Mouse (Mus musculus) common myeloid progenitor, adult 5-6 weeks (primary cell): ENCODE measurements around the gene Insc. TPM values are rescaled to one million over a fixed set of nuclear protein-coding genes. Genes with fewer than 3 reads are reported as not detected.

Experiments used
- ATAC-seq: replicated peaks from 2 replicates; pipeline ENCODE4 v1.8.0; 2016; ENCODE audit warnings: low read depth, mild to moderate bottlenecking, moderate TSS enrichment, inconsistent platforms; ENCODE audit not compliant: poor library complexity, severe bottlenecking
- total RNA-seq: library from RNA; stranded (forward); fragments of 200-1000, 187-1606 nt; gene quantifications from 2 replicates; pipeline ENCODE4 v1.2.3, GENCODE M21; 2017

Insc gene
- not detected in 2 replicates for total RNA-seq

DNA sequence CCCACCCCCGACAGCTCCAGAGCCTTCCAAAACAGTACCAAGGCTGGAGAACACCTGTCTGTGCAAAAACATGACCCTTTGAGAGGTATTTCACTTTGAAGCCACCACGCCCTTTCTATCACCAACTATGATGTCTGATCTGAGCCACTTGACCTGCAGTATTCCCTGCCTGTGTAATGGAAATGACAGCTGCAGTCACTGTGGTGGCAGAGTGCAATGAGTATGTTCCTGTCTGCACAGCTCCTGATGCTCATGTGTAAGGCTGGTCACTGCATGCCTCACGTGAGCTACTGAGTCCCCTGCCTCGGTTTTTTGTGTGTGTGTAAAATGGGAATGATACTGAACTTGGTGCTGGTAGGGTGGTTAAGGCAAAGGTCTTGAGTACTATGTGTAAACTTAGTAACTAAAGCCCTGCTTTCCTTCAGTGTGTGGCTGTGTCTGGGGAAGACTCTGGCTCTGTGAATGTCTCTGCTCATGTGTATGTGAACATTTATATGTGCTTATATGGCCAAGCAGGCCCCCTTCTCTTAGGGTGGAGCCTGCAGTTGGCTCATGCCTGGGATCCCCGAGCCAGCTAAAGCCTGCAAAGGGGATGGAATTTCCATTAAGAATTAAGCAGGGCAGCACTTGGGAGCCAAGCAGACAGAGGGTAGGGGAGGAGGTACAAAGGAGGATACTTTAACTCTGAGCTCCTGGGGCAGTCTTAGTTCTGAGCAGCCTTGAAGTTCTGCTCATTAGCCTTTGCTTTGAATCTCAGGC lies at the start of gene Insc:
Gene Insc, plus strand, starts transcription at position 673 of the 759 bp plus-strand sequence.
- no peak for ATAC-seq

DNA sequence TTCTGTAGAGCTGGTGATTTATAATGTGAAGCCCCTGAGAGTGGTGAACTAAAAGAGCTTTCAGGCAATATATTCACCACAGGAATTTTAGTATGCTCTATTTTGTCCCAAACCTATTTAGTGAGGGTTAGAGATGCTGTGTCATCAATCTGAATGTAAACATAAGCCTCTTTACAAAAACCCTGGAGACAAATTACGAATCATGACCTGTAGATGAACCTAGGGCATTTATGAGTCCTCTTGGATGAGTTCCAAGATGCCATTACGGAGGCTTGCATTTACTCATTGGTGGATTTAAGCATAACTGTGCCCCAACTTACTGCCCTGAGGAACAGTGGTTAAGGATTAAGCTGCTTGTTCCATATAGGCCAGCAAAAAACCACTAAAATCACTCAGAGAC lies 42.6 kb upstream of the Insc start:
- no peak for ATAC-seq

DNA sequence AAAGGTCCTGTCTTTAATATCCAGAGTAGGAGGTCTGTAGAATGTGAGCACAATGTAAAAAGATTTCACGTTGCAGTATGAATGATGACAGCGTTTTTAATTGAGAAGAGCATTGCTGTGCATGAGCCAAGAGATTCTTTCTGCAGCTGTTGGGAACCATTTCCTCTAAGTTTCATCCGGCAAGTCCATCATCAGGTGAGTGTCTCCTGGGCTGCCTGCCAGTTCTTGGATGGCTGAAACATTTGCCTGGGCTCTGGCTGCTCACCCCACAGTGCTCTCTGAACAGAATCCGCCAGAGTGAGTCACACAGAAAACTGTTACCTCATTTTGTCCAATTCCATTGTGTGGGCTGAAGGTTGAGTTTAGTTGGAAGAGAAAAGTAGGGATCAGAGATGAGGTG lies 36.8 kb upstream of the Insc start:
- no peak for ATAC-seq

DNA sequence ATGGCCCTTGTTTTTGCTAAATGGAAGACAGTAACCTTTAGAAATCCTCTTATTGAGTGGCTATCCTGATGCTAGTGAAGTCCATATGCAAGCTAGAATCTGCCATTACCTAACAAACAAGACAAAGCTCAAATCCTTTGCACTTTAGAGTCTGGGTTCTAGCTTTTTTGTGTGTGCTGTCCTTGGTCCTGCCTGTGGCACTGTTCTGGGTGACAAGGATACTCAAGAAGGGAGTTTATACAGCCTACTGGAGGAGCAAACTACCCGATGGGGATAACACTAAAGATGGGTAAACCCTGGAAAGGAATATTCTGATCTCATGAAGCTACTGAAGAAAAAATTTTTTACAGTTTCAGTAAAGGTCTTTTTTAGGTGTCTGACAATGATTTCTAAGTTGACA lies 36.1 kb upstream of the Insc start:
- ATAC-seq = no peak

DNA sequence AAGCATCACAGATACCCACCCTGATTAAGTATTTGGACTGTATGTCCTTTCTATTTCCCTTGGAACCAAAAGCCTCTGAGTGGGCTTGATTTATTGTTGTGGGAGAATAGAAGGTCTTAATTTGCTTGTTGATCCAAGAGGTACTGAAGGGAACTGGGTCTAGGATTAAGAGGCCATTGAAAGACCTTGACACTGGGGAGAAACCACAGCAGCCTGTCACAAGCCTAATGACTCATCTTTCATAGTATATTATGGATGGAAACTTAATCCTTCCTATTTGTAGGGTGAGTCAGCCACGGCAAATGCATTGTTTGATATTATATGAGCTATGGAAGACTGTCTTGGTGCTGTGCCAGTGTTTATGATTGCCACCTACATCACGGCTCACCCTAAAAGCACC lies 33.1 kb upstream of the Insc start:
- no peak for ATAC-seq

DNA sequence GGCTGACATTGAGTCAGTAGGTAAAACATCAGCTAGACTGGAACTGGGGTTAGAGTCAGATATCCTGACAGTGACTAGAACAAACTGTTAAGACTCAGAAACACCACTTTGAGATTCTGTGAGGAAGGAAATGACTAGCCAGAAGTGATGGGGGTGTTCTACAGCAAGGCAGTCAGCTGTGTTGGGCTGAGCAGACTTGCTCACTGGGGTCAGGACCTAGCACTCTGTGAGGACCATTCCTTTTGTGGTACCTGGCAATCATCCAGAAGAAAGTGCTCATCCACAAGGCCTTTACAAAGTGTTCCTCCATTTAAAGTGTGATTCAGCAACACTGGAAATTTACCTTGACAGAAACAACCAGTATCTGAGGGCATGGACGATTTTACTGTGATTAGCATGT lies 31.0 kb upstream of the Insc start:
- ATAC-seq = peak; percentile 87

DNA sequence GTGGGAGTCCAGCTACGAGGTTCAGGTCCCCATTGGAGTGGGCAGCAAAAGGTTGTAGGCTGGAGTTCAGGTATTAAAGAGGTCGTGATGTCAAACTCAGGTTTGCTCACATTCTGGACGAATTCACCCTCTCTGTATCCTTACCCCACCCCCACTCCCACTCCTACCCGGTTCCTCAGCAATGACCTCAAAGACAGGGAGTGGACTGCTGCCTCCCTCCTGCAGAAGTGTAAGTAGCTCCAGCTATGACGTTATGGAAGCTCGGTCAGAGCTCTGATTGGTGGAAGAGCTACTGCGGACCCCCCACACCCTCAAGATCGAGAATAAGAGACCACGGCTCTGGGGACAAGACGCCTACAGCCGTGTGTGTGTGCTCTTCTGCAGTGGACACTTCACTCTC lies 25.2 kb upstream of the Insc start, which contains the start of gene Calcb:
Gene Calcb, plus strand, starts transcription at position 344 of the 400 bp plus-strand sequence.
- no peak for ATAC-seq

DNA sequence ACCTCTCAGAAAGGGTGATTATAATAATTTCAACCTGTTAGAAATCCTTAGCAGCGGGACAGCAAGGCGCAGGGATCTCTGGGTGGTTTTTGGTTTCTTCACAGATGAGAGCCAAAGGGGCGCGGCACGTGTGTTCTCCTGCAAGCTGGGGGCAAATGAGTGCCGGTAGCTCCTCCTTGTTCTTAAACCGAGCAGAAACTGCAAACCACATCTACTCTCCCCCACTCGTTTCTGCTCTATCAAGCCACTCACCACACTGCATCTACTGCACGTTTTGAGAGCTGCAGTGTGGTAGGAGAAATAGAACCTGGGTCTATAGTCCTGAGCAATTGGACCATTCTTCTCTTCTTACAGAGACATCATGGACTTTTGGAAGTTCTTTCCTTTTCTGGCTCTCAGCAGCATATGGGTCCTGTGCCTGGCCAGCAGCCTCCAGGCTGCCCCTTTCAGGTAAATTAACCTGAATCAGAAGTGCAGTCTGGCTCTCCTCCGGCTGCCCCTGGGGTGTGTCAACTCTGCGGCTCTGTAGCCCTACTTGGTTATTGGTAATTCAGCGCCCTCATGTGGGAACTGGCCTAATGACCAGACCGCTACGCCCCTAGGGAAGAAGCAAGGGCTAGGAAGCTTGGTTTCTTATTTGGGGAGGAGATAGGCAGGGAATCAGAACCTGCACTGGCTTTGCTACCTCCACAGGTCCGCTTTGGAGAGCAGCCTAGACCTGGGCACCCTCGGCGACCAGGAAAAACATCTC lies 23.9 kb upstream of the Insc start:
- ATAC-seq = peak; percentile 88

DNA sequence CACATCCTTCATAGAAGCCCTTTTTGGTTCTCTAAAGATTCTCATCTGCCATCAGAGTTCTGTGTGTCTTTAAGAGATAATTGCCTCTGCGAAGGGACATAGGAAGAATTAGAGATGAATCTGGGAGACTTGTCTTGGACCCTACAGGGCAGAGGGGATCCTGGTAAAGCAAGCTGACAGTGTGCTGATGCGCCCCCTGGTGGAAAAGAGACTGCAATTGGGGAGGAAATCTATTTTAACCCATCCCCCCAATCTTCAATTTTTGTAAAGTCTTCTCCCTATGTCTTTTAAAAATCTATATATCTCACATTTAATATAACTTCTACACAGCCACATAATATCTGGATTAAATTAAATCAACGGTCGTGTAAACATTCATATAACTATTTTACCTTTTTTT lies 13.8 kb upstream of the Insc start:
- peak; percentile 68 for ATAC-seq

DNA sequence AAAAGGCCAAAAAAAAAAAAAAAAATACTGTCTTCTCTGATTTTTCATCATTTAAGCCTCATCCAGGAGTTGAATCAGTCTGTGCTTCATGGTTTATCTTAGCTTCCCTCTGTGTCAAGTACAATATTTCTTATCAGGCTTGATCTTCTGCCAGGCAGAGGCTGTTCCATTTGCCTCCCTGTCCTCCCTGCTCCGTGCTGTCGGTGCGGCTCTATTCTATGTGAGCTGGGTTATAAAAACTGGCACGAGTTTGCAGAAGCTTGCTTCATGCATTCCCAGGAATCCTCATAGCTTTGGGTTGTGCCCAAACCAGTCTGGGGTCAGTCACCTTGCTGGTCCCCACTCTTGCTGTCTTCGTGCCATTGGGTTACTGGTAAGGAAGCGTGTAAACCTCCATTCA lies 12.3 kb upstream of the Insc start:
- ATAC-seq = no peak

DNA sequence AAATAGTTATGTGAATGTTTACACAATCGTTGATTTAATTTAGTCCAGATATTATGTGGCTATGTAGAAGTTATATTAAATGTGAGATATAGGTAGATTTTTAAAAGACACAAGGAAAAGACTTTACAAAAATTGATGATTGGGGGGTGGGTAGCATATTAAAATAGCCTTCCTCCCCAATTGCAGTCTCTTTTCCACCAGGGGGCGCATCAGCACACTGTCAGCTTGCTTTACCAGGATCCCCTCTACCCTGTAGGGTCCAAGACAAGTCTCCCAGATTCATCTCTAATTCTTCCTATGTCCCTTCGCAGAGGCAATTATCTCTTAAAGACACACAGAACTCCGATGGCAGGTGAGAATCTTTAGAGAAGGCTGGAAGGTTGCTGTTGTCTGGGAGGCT lies 11.8 kb upstream of the Insc start:
- ATAC-seq = peak; percentile 68

DNA sequence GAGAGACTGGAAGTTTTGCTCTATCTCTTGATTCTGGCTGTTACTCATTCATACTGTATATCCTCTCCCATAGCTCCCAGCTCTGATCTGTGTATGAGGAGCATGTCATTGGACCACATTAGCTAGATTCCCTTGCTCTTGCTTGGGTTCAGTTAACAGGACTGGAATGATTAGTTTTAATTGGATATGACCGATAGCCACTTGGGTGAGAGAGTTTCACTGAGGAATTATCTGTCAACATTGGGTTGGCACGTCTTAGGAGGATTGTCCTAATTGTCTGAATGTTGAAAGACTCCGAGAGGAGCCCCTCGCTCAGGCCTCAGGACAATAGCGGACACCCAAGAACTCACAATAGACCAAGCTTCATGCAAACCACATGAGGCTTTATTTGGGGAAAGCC lies 7.2 kb upstream of the Insc start:
- no peak for ATAC-seq

DNA sequence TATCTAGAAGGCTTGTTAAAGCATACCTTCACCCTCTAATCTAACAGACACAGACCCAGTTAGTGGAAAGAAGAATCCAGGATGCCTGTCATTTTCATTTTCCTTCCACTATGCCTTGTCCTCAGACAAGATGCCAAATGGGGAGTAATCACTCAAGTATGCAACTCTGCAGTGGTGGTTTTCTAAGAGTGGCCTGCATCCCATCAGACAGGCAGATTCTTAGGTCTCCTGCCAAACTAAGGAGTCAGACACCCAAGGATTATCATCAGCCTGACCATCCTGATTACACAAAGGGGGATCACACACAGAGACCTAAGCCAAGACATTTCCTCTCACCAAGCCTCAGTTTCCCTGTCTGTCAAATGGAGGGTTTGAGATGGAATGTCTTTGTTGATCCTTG lies 5.3 kb upstream of the Insc start:
- ATAC-seq = no peak

DNA sequence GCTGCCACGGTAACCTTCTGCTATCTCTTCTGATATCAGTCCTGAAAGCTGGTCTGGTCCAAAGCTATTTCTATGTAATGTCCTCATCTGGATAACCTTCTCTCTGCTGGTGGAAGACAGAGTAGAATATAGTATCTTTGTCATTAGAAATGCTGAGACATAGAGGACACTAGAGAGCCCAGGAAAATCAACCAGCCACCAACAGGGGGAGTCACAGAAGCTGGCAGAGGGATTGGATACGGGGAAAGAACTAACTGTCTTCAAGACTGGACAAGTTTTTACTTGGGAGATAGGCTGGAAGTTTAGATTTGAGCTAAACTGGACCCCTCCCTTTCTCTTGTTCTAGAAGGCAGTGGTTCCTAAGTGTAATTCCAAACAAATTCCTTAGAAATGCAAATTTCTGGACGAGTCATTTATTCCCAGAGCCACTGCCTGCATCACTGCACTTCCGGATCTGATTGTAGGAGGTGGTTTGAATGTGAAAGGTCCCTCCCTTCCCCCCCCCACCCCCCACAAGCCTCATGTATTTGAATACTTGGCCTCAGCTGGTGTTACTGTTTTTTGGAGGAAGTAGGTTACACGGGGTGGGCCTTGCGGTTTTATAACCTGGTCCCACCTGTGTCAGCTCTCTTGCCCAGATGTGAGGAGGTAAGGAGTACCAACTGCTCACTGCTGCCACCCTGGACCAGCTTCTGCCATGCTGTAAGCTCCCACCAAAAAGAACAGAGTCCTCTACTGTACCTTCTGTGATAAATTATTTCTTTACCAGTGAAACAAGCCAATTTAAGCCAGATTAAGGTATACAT lies 2.9 kb upstream of the Insc start:
- ATAC-seq = no peak

DNA sequence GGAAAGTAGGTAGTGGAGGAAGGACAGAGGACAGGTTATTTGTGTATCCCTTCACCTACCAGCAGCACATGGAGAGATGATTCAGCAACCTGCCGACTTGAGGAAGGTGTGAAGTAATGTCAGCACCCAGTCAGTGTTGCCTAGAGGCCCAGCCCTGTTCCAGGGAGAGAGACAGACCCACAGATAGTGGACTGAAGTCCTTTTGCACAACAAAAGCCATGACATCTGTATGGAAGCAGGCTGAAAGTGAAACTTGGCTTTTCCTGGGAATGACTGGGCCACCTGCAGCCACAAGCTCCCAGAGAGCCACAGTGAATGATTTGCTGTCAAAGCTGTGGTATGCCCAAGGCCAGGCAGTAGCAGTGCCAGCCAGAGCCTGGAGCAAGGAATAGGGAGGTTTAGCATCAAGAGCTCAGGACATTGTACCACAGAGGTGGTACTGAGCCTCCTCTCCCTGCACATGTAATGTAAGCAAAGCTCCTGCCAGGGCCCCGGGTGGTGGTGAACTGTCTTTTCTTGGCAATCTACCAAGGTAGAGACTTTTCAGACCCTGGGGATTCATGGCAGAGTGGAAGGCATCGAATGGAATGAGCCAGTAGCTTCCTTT lies 1.2 kb downstream of the Insc start:
- ATAC-seq = no peak

DNA sequence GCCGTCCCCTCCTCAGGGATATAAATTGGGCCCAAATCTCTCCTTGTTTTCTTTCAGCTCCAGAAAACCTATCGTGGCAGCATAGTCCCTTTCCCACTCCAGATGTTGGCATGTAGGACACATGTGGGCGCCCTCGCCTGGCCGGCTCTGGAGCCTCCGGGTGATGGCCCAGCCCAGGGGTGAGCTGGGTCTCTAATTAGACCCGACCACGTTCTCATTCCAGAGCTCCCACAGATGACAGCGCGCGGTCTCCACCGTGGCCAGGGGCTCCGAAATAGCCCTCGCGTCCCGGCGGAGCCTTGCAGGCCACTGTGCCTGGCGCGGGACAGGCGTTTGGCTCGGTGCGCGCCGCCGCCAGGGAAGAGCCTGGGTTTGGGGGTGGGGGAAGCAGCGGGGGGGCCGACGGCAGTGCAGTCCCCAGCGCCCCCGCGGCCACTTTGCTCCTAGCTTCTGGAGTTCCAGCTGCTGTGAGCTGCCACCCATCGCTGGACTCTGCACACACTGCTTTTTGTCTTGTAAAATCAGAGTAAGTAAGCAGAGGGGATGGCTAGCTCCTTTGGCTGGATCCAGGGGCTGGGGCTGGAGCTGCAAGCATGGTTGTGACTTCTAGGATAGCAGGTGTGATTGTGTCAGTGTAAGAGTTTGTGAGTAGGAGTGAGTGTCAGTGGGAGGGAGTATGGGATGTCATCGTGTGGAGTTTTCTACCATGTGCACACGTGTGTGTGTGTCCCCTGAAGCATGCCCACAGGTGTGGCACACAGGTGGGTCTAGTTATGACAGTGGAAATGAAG lies 2.2 kb downstream of the Insc start:
- ATAC-seq = no peak

DNA sequence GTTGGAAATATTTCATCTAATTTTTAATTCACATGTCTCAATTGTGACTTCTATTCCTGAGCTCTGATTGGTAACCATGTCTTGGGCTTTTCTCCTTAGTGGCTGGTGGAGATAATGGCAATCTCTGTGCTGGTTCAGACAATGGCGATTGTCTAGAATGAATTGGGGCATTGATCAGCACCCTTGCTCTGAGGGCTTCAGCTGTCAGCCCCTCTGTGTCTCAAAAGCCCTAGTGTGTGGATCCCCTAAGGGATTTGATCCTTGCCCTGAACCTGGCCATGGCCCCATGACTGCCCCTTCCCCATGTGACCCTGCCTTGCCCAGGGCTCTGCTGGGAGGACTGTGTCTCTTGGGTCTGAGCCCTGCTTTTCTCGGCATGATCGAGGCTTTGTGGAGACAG lies 4.1 kb downstream of the Insc start:
- ATAC-seq = no peak

DNA sequence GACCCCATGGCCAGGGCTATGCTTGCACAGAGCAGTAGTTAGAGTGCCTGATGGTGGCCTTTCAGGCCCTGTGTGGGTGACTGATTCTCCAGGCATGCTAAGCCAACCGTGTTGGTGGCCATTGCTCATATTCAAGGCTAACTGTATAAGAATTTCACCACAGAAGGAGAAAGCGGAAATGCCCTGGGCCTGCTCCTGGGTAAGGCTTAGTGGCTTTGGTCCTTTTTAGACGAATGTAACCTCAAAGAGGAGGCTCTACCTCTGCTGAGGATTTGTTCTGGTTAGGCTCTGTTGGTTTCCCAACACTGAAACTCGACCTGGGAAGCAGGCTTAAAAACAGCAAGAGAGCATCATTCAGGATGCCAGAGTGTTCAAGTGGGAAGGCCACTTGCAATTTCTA lies 4.7 kb downstream of the Insc start:
- ATAC-seq = no peak

DNA sequence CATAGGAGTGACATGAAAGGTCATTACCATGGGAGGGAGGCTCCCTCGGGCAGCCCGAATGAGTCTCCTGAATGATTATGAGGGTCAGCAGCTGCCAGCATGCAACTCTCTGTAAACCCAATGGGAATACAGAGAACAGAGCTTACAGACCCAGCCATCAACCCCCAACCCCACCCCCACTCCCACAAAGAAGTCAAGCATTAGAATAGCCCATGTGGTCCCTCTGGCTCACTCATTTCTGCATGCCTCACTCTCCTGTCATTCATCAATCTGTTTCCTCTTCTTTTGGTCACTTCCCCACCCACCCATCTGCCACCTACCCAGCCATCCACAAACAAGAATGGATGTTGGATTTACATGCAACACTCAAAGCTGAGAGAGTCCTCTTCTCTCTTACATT lies 10.0 kb downstream of the Insc start:
- no peak for ATAC-seq

DNA sequence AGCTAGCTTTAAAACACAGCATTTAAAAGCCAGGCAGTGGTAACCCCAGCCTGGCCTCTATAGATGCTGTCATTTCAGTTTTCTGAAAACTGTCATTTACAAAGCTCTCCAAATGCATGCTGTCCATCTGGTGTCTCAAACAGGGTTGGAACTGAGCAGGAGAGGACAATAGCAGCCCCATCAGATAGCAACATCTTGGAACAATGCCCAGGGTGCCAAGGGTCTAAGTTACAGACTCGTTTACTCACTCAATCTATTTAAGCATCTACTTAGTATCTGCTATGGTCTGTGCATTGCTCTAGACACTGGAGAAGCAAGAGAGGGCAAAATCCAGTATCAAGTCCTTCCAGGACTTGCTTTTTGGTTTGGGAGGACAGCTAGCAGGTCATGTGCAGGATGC lies 10.7 kb downstream of the Insc start:
- no peak for ATAC-seq
